Mouse (Mus musculus) lung, embryonic 14.5 days (tissue): ENCODE results near the gene Gtf2a2. TPM values are rescaled to one million over a fixed set of nuclear protein-coding genes. Genes with fewer than 3 reads are reported as not detected.
A peak's percentile ranks its signal among the peaks of the same experiment; 100 is the strongest.

Experiments used
- ATAC-seq: fragments of 200-750 bp; cut with Nextera tagmentation; 2 replicates; pipeline ENCODE4 v1.8.0; 2017; ENCODE audit warnings: mild to moderate bottlenecking, moderate TSS enrichment, moderate library complexity; ENCODE audit not compliant: insufficient read depth
- DNase-seq: peaks from one replicate; pipeline ENCODE4 v3.0.0-alpha.2; 2015
- H3K27ac ChIP-seq: fragments of 300-500 bp; sonication (generic); 2 replicates; pipeline ENCODE4 v1.5.1; 2014; ENCODE audit warnings: low read depth, mild to moderate bottlenecking, moderate library complexity
- H3K27me3 ChIP-seq: fragments of 300-500 bp; sonication (generic); 2 replicates; pipeline ENCODE4 v1.6.1; 2014; ENCODE audit warnings: low read length, control low read depth; ENCODE audit not compliant: insufficient read depth
- H3K36me3 ChIP-seq: fragments of 300-500 bp; sonication (generic); 2 replicates; pipeline ENCODE4 v1.6.1; 2014; ENCODE audit warnings: control low read depth; ENCODE audit not compliant: insufficient read depth
- H3K4me1 ChIP-seq: fragments of 300-500 bp; sonication (generic); 2 replicates; pipeline ENCODE4 v1.6.1; 2014; ENCODE audit warnings: antibody characterized with exemption, control low read depth; ENCODE audit not compliant: insufficient read depth
- H3K4me2 ChIP-seq: fragments of 300-500 bp; sonication (generic); 2 replicates; pipeline ENCODE4 v1.6.1; 2014; ENCODE audit warnings: mild to moderate bottlenecking
- H3K4me3 ChIP-seq: fragments of 300-500 bp; sonication (generic); 2 replicates; pipeline ENCODE4 v1.5.1; 2014; ENCODE audit warnings: low read depth, low read length
- H3K9ac ChIP-seq: fragments of 300-500 bp; sonication (generic); 2 replicates; pipeline ENCODE4 v1.6.1; 2014
- H3K9me3 ChIP-seq: fragments of 300-500 bp; sonication (generic); 2 replicates; pipeline ENCODE4 v1.6.1; 2016; ENCODE audit warnings: low read depth, low read length, control low read depth
- CTCF ChIP-seq: IDR thresholded peaks from 2 replicates; pipeline ENCODE4 v1.5.1; 2016; ENCODE audit warnings: antibody characterized with exemption, low read depth
- WGBS: fragments of 180-500 bp; shearing (Covaris S2); extraction: QIAGEN DNeasy Blood & Tissue Kit; methylation state at CpG from one replicate; pipeline ENCODE4 v1.1.7; 2014; 5-methylcytosine and 5-hydroxymethylcytosine counted together
- polyA plus RNA-seq: library from polyadenylated mRNA; unstranded; fragments of >200 nt; fragmentation: Nextera tagmentation; extraction: Ambion mirVana; gene quantifications from 2 replicates; pipeline ENCODE4 v1.2.1, GENCODE M21; 2014

Gtf2a2 gene
- 223 and 228 TPM in 2 replicates for polyA plus RNA-seq

- Histone ChIP-seq H3K27me3 (no peaks in the 10 kb centered on the region), H3K9me3 (no peaks in the 10 kb centered on the region), H3K36me3 (peaks cover 36% of the 10 kb centered on the region), H3K4me3 (peak within 1 kb of the TSS; percentile 89), H3K27ac (peak within 1 kb of the TSS; percentile 91), H3K9ac (peak within 1 kb of the TSS; percentile 95), H3K4me2 (peak within 1 kb of the TSS; percentile 86), H3K4me1 (peaks cover 8% of the 10 kb centered on the region)
- TF ChIP-seq CTCF, result no peak
- DNase-seq (peak; percentile 98), ATAC-seq (peak; percentile 96)
- whole genome bisulfite sequencing, result under 1% methylated on average over 57 of the region's 57 CpGs
These were observed at the start of gene Gtf2a2 for GRCm38 (mm10) chr9:70012408-70012901. Gene Gtf2a2 (plus strand): TSS chr9:70012550.

GRCm38 (mm10) chr9:69964370-69964769, 48.0 kb upstream of the Gtf2a2 start:
- ATAC-seq (no peak), DNase-seq (no peak)
- Histone ChIP-seq H3K27ac (no peak overlapping the region), H3K36me3 (no peaks in the 10 kb centered on the region), H3K4me3 (no peak overlapping the region), H3K9ac (no peak overlapping the region), H3K4me2 (no peak overlapping the region), H3K9me3 (no peaks in the 10 kb centered on the region), H3K27me3 (no peaks in the 10 kb centered on the region), H3K4me1 (no peaks in the 10 kb centered on the region)
- no peak for TF ChIP-seq CTCF
- WGBS, result 71% methylated on average over 3 of the region's 3 CpGs

GRCm38 (mm10) chr9:69985526-69985925, 26.8 kb upstream of the Gtf2a2 start:
- Histone ChIP-seq H3K9me3 (no peaks in the 10 kb centered on the region), H3K36me3 (no peaks in the 10 kb centered on the region), H3K4me3 (no peak overlapping the region), H3K9ac (no peak overlapping the region), H3K27ac (no peak overlapping the region), H3K4me1 (peaks cover 3% of the 10 kb centered on the region), H3K27me3 (no peaks in the 10 kb centered on the region), H3K4me2 (no peak overlapping the region)
- no peak for TF ChIP-seq CTCF
- no peak for DNase-seq
- WGBS, result 72% methylated on average over 1 of the region's 1 CpGs
- ATAC-seq, result no peak

- WGBS, result 73% methylated on average over 10 of the region's 10 CpGs
- ATAC-seq (no peak), DNase-seq (no peak)
- Histone ChIP-seq H3K4me3 (no peak overlapping the region), H3K9me3 (no peaks in the 10 kb centered on the region), H3K27me3 (no peaks in the 10 kb centered on the region), H3K9ac (no peak overlapping the region), H3K4me2 (no peak overlapping the region), H3K27ac (no peak overlapping the region), H3K36me3 (no peaks in the 10 kb centered on the region), H3K4me1 (peaks cover 6% of the 10 kb centered on the region)
- no peak for TF ChIP-seq CTCF
These were observed 26.3 kb upstream of the Gtf2a2 start for GRCm38 (mm10) chr9:69986063-69986462.

- TF ChIP-seq CTCF, result no peak
- ATAC-seq (no peak), DNase-seq (no peak)
- Histone ChIP-seq H3K9me3 (no peaks in the 10 kb centered on the region), H3K4me3 (no peak overlapping the region), H3K4me2 (no peak overlapping the region), H3K36me3 (0 out of 2 replicates have a peak, but pooled peaks cover under 1% of the 10 kb centered on the region), H3K27ac (no peak overlapping the region), H3K9ac (no peak overlapping the region), H3K27me3 (no peaks in the 10 kb centered on the region), H3K4me1 (peaks cover 6% of the 10 kb centered on the region)
- 87% methylated on average over 5 of the region's 5 CpGs for WGBS
These were observed 25.8 kb upstream of the Gtf2a2 start for GRCm38 (mm10) chr9:69986571-69986970.

GRCm38 (mm10) chr9:69987579-69987978, 24.8 kb upstream of the Gtf2a2 start:
- Histone ChIP-seq H3K27ac (no peak overlapping the region), H3K4me1 (peaks cover 6% of the 10 kb centered on the region), H3K27me3 (no peaks in the 10 kb centered on the region), H3K4me2 (no peak overlapping the region), H3K9ac (no peak overlapping the region), H3K4me3 (no peak overlapping the region), H3K36me3 (peaks cover 6% of the 10 kb centered on the region; the same call in 1 of the 2 replicates), H3K9me3 (no peaks in the 10 kb centered on the region)
- ATAC-seq, result no peak
- DNase-seq, result peak; percentile 89
- peak; percentile 75 for TF ChIP-seq CTCF
- 0% methylated on average over 3 of the region's 3 CpGs for WGBS

- H3K4me1 ChIP-seq, result peaks cover 9% of the 10 kb centered on the region
- ATAC-seq (peak; percentile 19; the same call in 1 of the 2 replicates), DNase-seq (no peak)
- peaks cover 13% of the 10 kb centered on the region; the same call in 1 of the 2 replicates for H3K36me3 ChIP-seq
- H3K9ac ChIP-seq, result peak overlapping the region; percentile 99
- peak overlapping the region; percentile 97 for H3K27ac ChIP-seq
- no peaks in the 10 kb centered on the region for H3K9me3 ChIP-seq
- TF ChIP-seq CTCF, result no peak
- peak overlapping the region; percentile 61 for H3K4me2 ChIP-seq
- 31% methylated on average over 16 of the region's 16 CpGs for WGBS
- H3K27me3 ChIP-seq, result no peaks in the 10 kb centered on the region
- H3K4me3 ChIP-seq, result peak overlapping the region; percentile 100
These were observed 23.5 kb upstream of the Gtf2a2 start for GRCm38 (mm10) chr9:69988706-69989302.
